Mouse (Mus musculus): Measurements from ENCODE around the gene Col15a1.

GRCm38 (mm10) chr4:47172314-47172713, 35.6 kb upstream of the Col15a1 start:
- no peak for TF ChIP-seq CTCF (IDR thresholded peaks at IDR 0.05)
- no peak for TF ChIP-seq EP300 (IDR thresholded peaks at IDR 0.05)
